Mouse (Mus musculus): ENCODE data around the gene Dusp22. TPM values are rescaled to one million over a fixed set of nuclear protein-coding genes. Genes with fewer than 3 reads are reported as not detected.

Dusp22 gene
- polyA plus RNA-seq, 1 experiment from 2014 or later = 16.8 TPM

GRCm38 (mm10) chr13:30757264-30757900 lies 97.6 kb downstream of the Dusp22 start:
- no peak overlapping the region for H3K27ac ChIP-seq

GRCm38 (mm10) chr13:30758789-30759381 lies 99.1 kb downstream of the Dusp22 start:
- Histone ChIP-seq H3K4me3 (replicated peaks) (no peak overlapping the region), H3K4me1 (replicated peaks) (no peaks in the 10 kb centered on the region), H3K9me3 (no peaks in the 10 kb centered on the region), H3K9ac (no peak overlapping the region), H3K27me3 (replicated peaks) (no peaks in the 10 kb centered on the region), H3K36me3 (no peaks in the 10 kb centered on the region), H3K27ac (no peak overlapping the region), H3K4me2 (replicated peaks) (no peak overlapping the region)
- WGBS = 62% methylated on average over 11 of the region's 11 CpGs
- no peak for ATAC-seq

More at GRCm38 (mm10) chr13:30757264-30757900, 97.6 kb downstream of the Dusp22 start:
- WGBS = 81% methylated on average over 14 of the region's 14 CpGs
- Histone ChIP-seq H3K36me3 (no peaks in the 10 kb centered on the region), H3K27me3 (replicated peaks) (peaks cover 5% of the 10 kb centered on the region; the same call in 1 of the 2 replicates), H3K4me1 (replicated peaks) (no peaks in the 10 kb centered on the region), H3K9me3 (no peaks in the 10 kb centered on the region), H3K4me2 (replicated peaks) (no peak overlapping the region), H3K9ac (no peak overlapping the region), H3K4me3 (replicated peaks) (no peak overlapping the region)
- no peak for ATAC-seq

GRCm38 (mm10) chr13:30760374-30761090 lies 100.7 kb downstream of the Dusp22 start:
- Histone ChIP-seq H3K9me3 (no peaks in the 10 kb centered on the region), H3K27me3 (replicated peaks) (no peaks in the 10 kb centered on the region), H3K36me3 (no peaks in the 10 kb centered on the region), H3K9ac (no peak overlapping the region), H3K27ac (no peak overlapping the region), H3K4me1 (replicated peaks) (no peaks in the 10 kb centered on the region), H3K4me3 (replicated peaks) (no peak overlapping the region), H3K4me2 (replicated peaks) (no peak overlapping the region)
- 74% methylated on average over 3 of the region's 3 CpGs for WGBS
- no peak for ATAC-seq

Other genes starting within 250 kb of the Dusp22 start
- 363 and 366 TPM in 2 replicates for gene Uqcrfs1, start 114.6 kb upstream of the Dusp22 start, polyA plus RNA-seq (2015; fragmentation: Nextera tagmentation; extraction: Ambion mirVana)
- gene Irf4, start 89.2 kb downstream of the Dusp22 start, polyA plus RNA-seq (2015; fragmentation: Nextera tagmentation; extraction: Ambion mirVana) = 0.11 and 0.18 TPM in 2 replicates